Mouse (Mus musculus) kidney, embryonic 15.5 days (tissue): ENCODE results near the gene Lmo4. TPM values are rescaled to one million over a fixed set of nuclear protein-coding genes. Genes with fewer than 3 reads are reported as not detected.

ENCODE experiments used
- ATAC-seq: fragments of 200-750 bp; cut with Nextera tagmentation; replicated peaks from 2 replicates; pipeline ENCODE4 v1.8.0; 2017; ENCODE audit warnings: moderate TSS enrichment; ENCODE audit not compliant: low FRiP score
- H3K27ac ChIP-seq: fragments of 300-500 bp; sonication (generic); 2 replicates; pipeline ENCODE4 v1.5.1; 2015; ENCODE audit warnings: mild to moderate bottlenecking, inconsistent platforms
- H3K27me3 ChIP-seq: fragments of 300-500 bp; sonication (generic); 2 replicates; pipeline ENCODE4 v1.6.1; 2015; ENCODE audit warnings: inconsistent platforms
- H3K36me3 ChIP-seq: fragments of 300-500 bp; sonication (generic); 2 replicates; pipeline ENCODE4 v1.6.1; 2015; ENCODE audit warnings: inconsistent platforms
- H3K4me1 ChIP-seq: fragments of 300-500 bp; sonication (generic); 2 replicates; pipeline ENCODE4 v1.6.1; 2015; ENCODE audit warnings: inconsistent platforms
- H3K4me2 ChIP-seq: fragments of 300-500 bp; sonication (generic); 2 replicates; pipeline ENCODE4 v1.6.1; 2015; ENCODE audit warnings: moderate library complexity, mild to moderate bottlenecking, inconsistent platforms
- H3K4me3 ChIP-seq: fragments of 300-500 bp; sonication (generic); replicated peaks from 2 replicates; pipeline ENCODE4 v1.5.1; 2015; ENCODE audit warnings: mild to moderate bottlenecking, inconsistent platforms
- H3K9ac ChIP-seq: fragments of 300-500 bp; sonication (generic); 2 replicates; pipeline ENCODE4 v1.6.1; 2015; ENCODE audit warnings: mild to moderate bottlenecking, inconsistent platforms
- H3K9me3 ChIP-seq: fragments of 300-500 bp; sonication (generic); replicated peaks from 2 replicates; pipeline ENCODE4 v1.6.1; 2016; ENCODE audit warnings: inconsistent platforms
- WGBS: fragments of 180-500 bp; shearing (Covaris S2); methylation state at CpG from one replicate; pipeline ENCODE4 v1.1.7; 2015; ENCODE audit warnings: mixed read lengths; 5-methylcytosine and 5-hydroxymethylcytosine counted together
- polyA plus RNA-seq: library from polyadenylated mRNA; unstranded; fragments of >200 nt; fragmentation: Nextera tagmentation; extraction: Ambion mirVana; gene quantifications from 2 replicates; pipeline ENCODE4 v1.2.1, GENCODE M21; 2015

Gene Lmo4
- polyA plus RNA-seq, 1 experiment from 2014 or later = 58.6 TPM

- Histone ChIP-seq H3K27ac (peak overlapping the region; percentile 57), H3K4me3 (no peak overlapping the region), H3K9me3 (no peaks in the 10 kb centered on the region), H3K9ac (no peak overlapping the region), H3K36me3 (no peaks in the 10 kb centered on the region), H3K4me2 (no peak overlapping the region), H3K4me1 (peaks cover 8% of the 10 kb centered on the region), H3K27me3 (no peaks in the 10 kb centered on the region)
- 51% methylated on average over 9 of the region's 9 CpGs for WGBS
- peak; percentile 71 for ATAC-seq
These were observed 40.2 kb downstream of the Lmo4 start for GRCm38 (mm10) chr3:144164665-144165385.

- no peak overlapping the region for H3K27ac ChIP-seq
- H3K9me3 ChIP-seq = no peaks in the 10 kb centered on the region
- 89% methylated on average over 2 of the region's 2 CpGs for WGBS
- no peak; the same call in 1 of the 2 replicates for ATAC-seq
- H3K4me1 ChIP-seq = peaks cover 8% of the 10 kb centered on the region
- H3K27me3 ChIP-seq = no peaks in the 10 kb centered on the region
- H3K4me3 ChIP-seq = no peak overlapping the region
- no peaks in the 10 kb centered on the region for H3K36me3 ChIP-seq
- no peak overlapping the region for H3K4me2 ChIP-seq
- H3K9ac ChIP-seq = no peak overlapping the region
These were observed 41.3 kb downstream of the Lmo4 start for GRCm38 (mm10) chr3:144163718-144164117.

- H3K27ac ChIP-seq = no peak overlapping the region
- no peak overlapping the region for H3K9ac ChIP-seq
- H3K27me3 ChIP-seq = no peaks in the 10 kb centered on the region
- WGBS = 50% methylated on average over 8 of the region's 8 CpGs
- ATAC-seq = no peak
- no peaks in the 10 kb centered on the region for H3K9me3 ChIP-seq
- H3K4me2 ChIP-seq = no peak overlapping the region
- H3K4me3 ChIP-seq = no peak overlapping the region
- H3K36me3 ChIP-seq = no peaks in the 10 kb centered on the region
- peaks cover 8% of the 10 kb centered on the region for H3K4me1 ChIP-seq
These were observed 42.9 kb downstream of the Lmo4 start for GRCm38 (mm10) chr3:144162156-144162555.

DNA sequence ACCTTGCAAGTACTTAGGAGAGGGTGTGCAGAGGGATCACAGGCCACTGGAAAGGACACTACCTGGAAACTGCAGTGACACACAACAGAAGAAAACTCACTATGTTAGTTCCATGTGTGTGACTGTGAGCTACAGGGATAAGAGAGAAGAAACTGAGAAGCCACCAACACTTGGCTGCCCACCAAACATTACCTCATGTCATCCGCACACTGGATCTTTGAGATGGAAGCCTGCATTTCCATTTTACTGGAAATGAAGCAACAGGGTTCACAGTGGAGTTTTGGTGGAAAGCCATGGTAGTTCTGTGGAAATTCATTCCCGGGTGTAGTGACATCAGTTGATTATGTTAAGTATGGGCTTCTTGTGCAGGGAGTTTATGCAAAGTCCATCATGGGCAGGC is 43.8 kb downstream of the Lmo4 start:
- no peak overlapping the region for H3K9ac ChIP-seq
- no peak overlapping the region for H3K27ac ChIP-seq
- H3K4me1 ChIP-seq = peaks cover 8% of the 10 kb centered on the region
- no peak overlapping the region for H3K4me3 ChIP-seq
- no peak for ATAC-seq
- H3K27me3 ChIP-seq = no peaks in the 10 kb centered on the region
- WGBS = 91% methylated on average over 2 of the region's 2 CpGs
- H3K9me3 ChIP-seq = no peaks in the 10 kb centered on the region
- H3K36me3 ChIP-seq = no peaks in the 10 kb centered on the region
- H3K4me2 ChIP-seq = no peak overlapping the region

DNA sequence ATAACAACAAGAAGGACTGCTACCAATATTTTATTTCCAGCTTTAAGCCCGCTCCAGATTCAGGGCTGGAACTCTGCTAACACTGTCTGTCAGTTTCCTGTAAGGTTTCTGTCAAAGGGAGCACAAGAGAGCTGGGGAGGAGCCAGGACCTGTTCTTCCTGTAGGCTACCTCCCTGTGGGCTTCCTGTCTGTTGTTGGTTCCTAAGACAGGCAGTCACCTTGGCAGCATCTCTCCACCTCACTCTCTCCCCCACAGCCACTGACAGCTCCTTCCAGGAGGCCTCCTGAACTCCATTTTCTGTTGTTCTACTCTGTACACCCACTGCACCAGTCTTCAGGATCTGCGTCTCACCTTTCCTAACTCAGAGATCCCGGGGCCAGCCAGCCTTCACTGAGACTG is 49.3 kb downstream of the Lmo4 start:
- WGBS = 58% methylated on average over 3 of the region's 3 CpGs
- no peaks in the 10 kb centered on the region for H3K27me3 ChIP-seq
- no peaks in the 10 kb centered on the region for H3K9me3 ChIP-seq
- H3K4me3 ChIP-seq = no peak overlapping the region
- H3K4me1 ChIP-seq = 0 out of 2 replicates have a peak, but pooled peaks cover 5% of the 10 kb centered on the region
- no peak overlapping the region for H3K27ac ChIP-seq
- H3K9ac ChIP-seq = no peak overlapping the region
- ATAC-seq = no peak; the same call in 1 of the 2 replicates
- H3K36me3 ChIP-seq = no peaks in the 10 kb centered on the region
- no peak overlapping the region for H3K4me2 ChIP-seq

DNA sequence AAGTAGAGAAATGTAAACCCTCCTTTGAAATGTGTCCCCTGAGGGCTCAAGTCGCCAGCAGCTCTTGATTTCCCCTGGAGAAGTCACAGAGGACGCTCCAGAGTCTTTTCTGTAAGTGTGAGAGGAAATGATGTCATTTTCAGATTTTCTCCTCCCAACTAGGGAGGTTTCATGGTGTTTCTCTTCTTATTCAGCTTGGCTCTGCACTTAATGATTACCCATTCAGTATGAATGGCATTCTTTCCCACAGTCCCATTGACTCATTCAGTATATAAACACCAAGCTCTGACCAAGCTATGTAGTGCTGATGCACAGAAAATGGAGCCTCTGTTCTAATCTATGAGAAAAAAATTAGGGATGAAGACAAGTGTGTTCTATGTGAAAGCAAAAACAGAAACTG is 51.6 kb downstream of the Lmo4 start:
- no peak for ATAC-seq
- Histone ChIP-seq H3K27ac (no peak overlapping the region), H3K4me2 (no peak overlapping the region), H3K9me3 (no peaks in the 10 kb centered on the region), H3K9ac (no peak overlapping the region), H3K36me3 (no peaks in the 10 kb centered on the region), H3K4me1 (0 out of 2 replicates have a peak, but pooled peaks cover 5% of the 10 kb centered on the region), H3K27me3 (no peaks in the 10 kb centered on the region), H3K4me3 (no peak overlapping the region)
- WGBS = 50% methylated on average over 2 of the region's 2 CpGs

GRCm38 (mm10) chr3:144151001-144151400 is 54.0 kb downstream of the Lmo4 start:
- Histone ChIP-seq H3K4me2 (no peak overlapping the region), H3K27ac (no peak overlapping the region), H3K9ac (no peak overlapping the region), H3K9me3 (no peaks in the 10 kb centered on the region), H3K4me3 (no peak overlapping the region), H3K36me3 (no peaks in the 10 kb centered on the region), H3K4me1 (0 out of 2 replicates have a peak, but pooled peaks cover 5% of the 10 kb centered on the region), H3K27me3 (no peaks in the 10 kb centered on the region)
- 88% methylated on average over 6 of the region's 6 CpGs for WGBS
- ATAC-seq = no peak

GRCm38 (mm10) chr3:144148234-144148633 is 56.8 kb downstream of the Lmo4 start:
- no peak overlapping the region for H3K9ac ChIP-seq
- WGBS = 97% methylated on average over 3 of the region's 3 CpGs
- no peak for ATAC-seq

GRCm38 (mm10) chr3:144147244-144147643 is 57.8 kb downstream of the Lmo4 start:
- Histone ChIP-seq H3K4me2 (no peak overlapping the region), H3K9me3 (no peaks in the 10 kb centered on the region), H3K9ac (no peak overlapping the region), H3K36me3 (no peaks in the 10 kb centered on the region), H3K27ac (no peak overlapping the region), H3K27me3 (no peaks in the 10 kb centered on the region), H3K4me1 (no peaks in the 10 kb centered on the region), H3K4me3 (no peak overlapping the region)
- WGBS = 91% methylated on average over 3 of the region's 3 CpGs
- no peak for ATAC-seq

More at GRCm38 (mm10) chr3:144148234-144148633, 56.8 kb downstream of the Lmo4 start:
- Histone ChIP-seq H3K4me3 (no peak overlapping the region), H3K36me3 (no peaks in the 10 kb centered on the region), H3K4me2 (no peak overlapping the region), H3K4me1 (no peaks in the 10 kb centered on the region), H3K9me3 (no peaks in the 10 kb centered on the region), H3K27ac (no peak overlapping the region), H3K27me3 (no peaks in the 10 kb centered on the region)

GRCm38 (mm10) chr3:144144066-144144465 is 61.0 kb downstream of the Lmo4 start:
- no peak overlapping the region for H3K4me3 ChIP-seq
- no peak overlapping the region for H3K4me2 ChIP-seq
- ATAC-seq = no peak
- H3K9ac ChIP-seq = no peak overlapping the region
- H3K36me3 ChIP-seq = no peaks in the 10 kb centered on the region
- no peaks in the 10 kb centered on the region for H3K27me3 ChIP-seq
- WGBS = 77% methylated on average over 4 of the region's 4 CpGs
- no peaks in the 10 kb centered on the region for H3K9me3 ChIP-seq
- no peaks in the 10 kb centered on the region; the same call in 1 of the 2 replicates for H3K4me1 ChIP-seq
- H3K27ac ChIP-seq = no peak overlapping the region

DNA sequence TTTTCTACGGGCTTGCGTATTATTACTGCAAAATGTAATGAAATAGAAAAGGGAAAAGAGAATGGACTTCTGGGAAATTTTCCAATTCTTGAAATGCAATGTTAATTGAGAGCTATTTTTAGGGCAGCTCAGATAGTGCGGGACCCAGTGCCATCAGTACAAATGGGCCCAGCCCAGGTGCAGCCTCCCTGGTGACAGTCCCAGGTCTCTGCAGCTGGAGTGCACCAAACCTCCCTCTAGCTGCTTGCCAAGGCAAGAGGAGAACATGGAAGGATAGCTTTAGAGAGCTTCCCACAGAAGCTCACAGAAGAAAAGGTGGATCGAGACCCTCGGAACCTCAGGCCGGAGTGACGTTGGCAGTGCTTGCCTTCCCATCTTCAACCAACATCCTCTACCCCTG is 62.1 kb downstream of the Lmo4 start:
- 96% methylated on average over 7 of the region's 7 CpGs for WGBS
- H3K36me3 ChIP-seq = no peaks in the 10 kb centered on the region

GRCm38 (mm10) chr3:144141786-144142185 is 63.2 kb downstream of the Lmo4 start:
- no peaks in the 10 kb centered on the region for H3K36me3 ChIP-seq
- H3K27me3 ChIP-seq = no peaks in the 10 kb centered on the region
- H3K4me2 ChIP-seq = no peak overlapping the region
- no peaks in the 10 kb centered on the region for H3K9me3 ChIP-seq
- ATAC-seq = no peak
- no peak overlapping the region for H3K27ac ChIP-seq
- WGBS = 83% methylated on average over 8 of the region's 8 CpGs
- no peak overlapping the region for H3K9ac ChIP-seq
- H3K4me1 ChIP-seq = no peaks in the 10 kb centered on the region; the same call in 1 of the 2 replicates
- no peak overlapping the region for H3K4me3 ChIP-seq

More for the DNA sequence above, 62.1 kb downstream of the Lmo4 start:
- no peak overlapping the region for H3K4me2 ChIP-seq
- no peaks in the 10 kb centered on the region for H3K27me3 ChIP-seq
- no peak for ATAC-seq
- H3K27ac ChIP-seq = no peak overlapping the region
- no peaks in the 10 kb centered on the region; the same call in 1 of the 2 replicates for H3K4me1 ChIP-seq
- no peak overlapping the region for H3K4me3 ChIP-seq
- H3K9me3 ChIP-seq = no peaks in the 10 kb centered on the region
- no peak overlapping the region for H3K9ac ChIP-seq

GRCm38 (mm10) chr3:144140816-144141215 is 64.2 kb downstream of the Lmo4 start:
- Histone ChIP-seq H3K4me3 (no peak overlapping the region), H3K9ac (no peak overlapping the region), H3K4me1 (no peaks in the 10 kb centered on the region; the same call in 1 of the 2 replicates), H3K9me3 (no peaks in the 10 kb centered on the region), H3K27ac (no peak overlapping the region), H3K27me3 (no peaks in the 10 kb centered on the region), H3K36me3 (no peaks in the 10 kb centered on the region), H3K4me2 (no peak overlapping the region)
- 89% methylated on average over 5 of the region's 5 CpGs for WGBS
- no peak for ATAC-seq
